Mouse (Mus musculus): ENCODE data around the gene Slfn14.
"Not testable (repeated sequence)": the region's sequence is repeated elsewhere in the genome, so short reads cannot be mapped to it uniquely, and the experiment has no call there.

Slfn14 gene

GRCm38 (mm10) chr11:83282084-83282483, 4.4 kb downstream of the Slfn14 start:
- DNase-seq (ENCODE audit: low spot score), result no peak

- no peak for DNase-seq (ENCODE audit: low spot score)
Observed at GRCm38 (mm10) chr11:83279691-83280090, 6.8 kb downstream of the Slfn14 start.

- DNase-seq (ENCODE audit: low spot score), result no peak
Observed at GRCm38 (mm10) chr11:83279024-83279423, 7.5 kb downstream of the Slfn14 start.

- no peak for DNase-seq (ENCODE audit: low spot score)
Observed at GRCm38 (mm10) chr11:83276251-83276650, 10.3 kb downstream of the Slfn14 start.

GRCm38 (mm10) chr11:83271951-83272843, 14.3 kb downstream of the Slfn14 start:
- no peak for DNase-seq (ENCODE audit: low spot score)

GRCm38 (mm10) chr11:83271151-83271950, 15.2 kb downstream of the Slfn14 start:
- DNase-seq (ENCODE audit: low spot score), result peak; percentile 65

GRCm38 (mm10) chr11:83270842-83271150, 15.7 kb downstream of the Slfn14 start:
- no peak for DNase-seq (ENCODE audit: low spot score)

GRCm38 (mm10) chr11:83263146-83263545, 23.4 kb downstream of the Slfn14 start:
- no peak for DNase-seq (ENCODE audit: low spot score)

GRCm38 (mm10) chr11:83262673-83263072, 23.9 kb downstream of the Slfn14 start:
- no peak for DNase-seq (ENCODE audit: low spot score)

GRCm38 (mm10) chr11:83257211-83257610, 29.3 kb downstream of the Slfn14 start:
- not testable (repeated sequence) for DNase-seq (ENCODE audit: low spot score)

- no peak for DNase-seq (ENCODE audit: low spot score)
Observed at GRCm38 (mm10) chr11:83239811-83240210, 46.7 kb downstream of the Slfn14 start.

GRCm38 (mm10) chr11:83238389-83238788, 48.1 kb downstream of the Slfn14 start:
- no peak for DNase-seq (ENCODE audit: low spot score)

GRCm38 (mm10) chr11:83237390-83237789, 49.1 kb downstream of the Slfn14 start:
- not testable (repeated sequence) for DNase-seq (ENCODE audit: low spot score)

GRCm38 (mm10) chr11:83233621-83234020, 52.9 kb downstream of the Slfn14 start:
- not testable (repeated sequence) for DNase-seq (ENCODE audit: low spot score)

- DNase-seq (ENCODE audit: low spot score), result no peak
Observed at GRCm38 (mm10) chr11:83230966-83231365, 55.6 kb downstream of the Slfn14 start.

GRCm38 (mm10) chr11:83227926-83228723, 58.4 kb downstream of the Slfn14 start:
- no peak for DNase-seq (ENCODE audit: low spot score)

- no peak for DNase-seq (ENCODE audit: low spot score)
Observed at GRCm38 (mm10) chr11:83225371-83225960, 61.1 kb downstream of the Slfn14 start.
